ENCODE assay signal across 13 mouse cellular contexts in the genomic region with DNA sequence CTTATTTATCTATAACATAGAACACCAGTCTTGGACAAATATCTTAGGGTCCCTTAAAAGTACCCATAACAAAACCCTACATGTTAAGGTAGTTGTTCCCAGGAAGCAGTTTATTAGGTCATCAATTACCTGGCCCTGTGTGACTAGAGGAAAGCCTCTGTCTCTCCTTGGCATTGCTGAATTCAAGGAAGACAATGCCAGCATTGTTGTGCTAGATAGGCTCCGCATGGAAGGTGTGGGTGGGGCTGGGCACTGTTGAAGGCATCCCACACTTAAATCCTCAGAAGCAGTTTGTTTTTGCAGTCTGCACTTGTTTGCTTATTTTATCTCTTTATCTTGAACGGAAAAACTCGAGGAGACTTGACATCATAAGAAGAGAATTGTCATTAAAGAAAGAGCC.
"Had no signal": no experiment of that assay in that cellular context is flagged by ENCODE, and none has a peak within 500 bp of the region (broad histone marks: within the 10 kb centered on the region; RNA-seq: fewer than 3 reads in every experiment).

No protein-coding gene starts in this region.

- DNase-seq: gastrocnemius, postnatal 14 days; gastrocnemius, postnatal 36 days; heart, adult 18-20 months; heart, postnatal 10 days; heart, postnatal 4 days; kidney, adult 11 months; kidney, adult 2 months; kidney, adult 9 months; kidney, postnatal 14 days; kidney, postnatal 36 days; layer of hippocampus, adult 9-11 months; liver; liver, embryonic 13.5 days had no signal
